In the genomic region with DNA sequence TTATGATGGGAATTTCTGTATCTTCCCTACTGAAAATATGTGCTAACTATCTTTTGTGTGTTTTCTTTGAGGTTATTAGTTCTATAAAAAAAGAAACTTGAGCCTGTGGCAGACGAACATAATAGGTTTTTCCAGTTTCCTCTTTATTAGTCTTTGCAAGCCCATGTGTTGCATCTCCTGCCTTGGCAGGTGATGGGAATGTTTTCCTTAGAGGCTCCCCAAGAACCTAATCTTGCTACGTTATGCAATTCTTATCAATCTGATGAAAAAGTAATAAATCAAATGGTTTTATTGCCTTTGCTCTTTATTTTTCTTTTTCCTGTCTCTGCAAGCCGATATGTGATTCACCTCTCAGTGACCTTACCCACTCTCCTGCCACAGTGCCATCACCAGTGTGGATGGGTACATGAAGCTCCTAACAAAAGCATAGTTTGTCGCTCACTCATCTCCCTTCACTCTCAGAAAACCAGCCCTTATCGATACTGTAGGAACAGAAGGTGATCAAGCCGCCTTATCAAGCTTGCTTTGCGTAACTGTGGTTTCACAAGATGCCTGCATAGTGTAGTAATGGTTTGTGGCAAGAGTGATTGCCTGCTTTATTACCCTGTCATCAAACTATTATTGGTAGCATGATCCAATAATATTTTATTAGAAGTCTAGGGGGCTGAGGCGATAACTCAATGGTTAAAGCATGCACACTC, we compare ENCODE assay signal across 25 mouse cellular contexts. TPM values are rescaled to one million over a fixed set of nuclear protein-coding genes. Genes with fewer than 3 reads are reported as not detected.
DNase-seq lines count a peak whose midpoint lies in the region; ATAC-seq and TF ChIP-seq lines count a peak whose summit lies in the region.
"Had no signal": no experiment of that assay in that cellular context is flagged by ENCODE, and none has a peak within 500 bp of the region (broad histone marks: within the 10 kb centered on the region; RNA-seq: fewer than 3 reads in every experiment).

No protein-coding gene starts in this region.

- H3K4me1 ChIP-seq in intestine, embryonic 16.5 days (ENCODE audit: control insufficient read depth, insufficient read depth, low read length), result peaks cover 8% of the 10 kb centered on the region
- 0 out of 2 replicates have a peak, but pooled peaks cover 5% of the 10 kb centered on the region for H3K4me1 ChIP-seq in stomach, postnatal 0 days (replicated peaks; ENCODE audit: control insufficient read depth, insufficient read depth)
- peaks cover 12% of the 10 kb centered on the region for H3K4me1 ChIP-seq in neural tube, embryonic 15.5 days

- DNase-seq in adrenal gland, adult 2 months, result peak; percentile 18
- DNase-seq in adrenal gland, postnatal 4 days (ENCODE audit: low spot score in 2 of 2), result no peak
- peak; percentile 48 for DNase-seq in NIH3T3 (ENCODE audit: low read depth)
- no peak for DNase-seq in stomach, postnatal 0 days (ENCODE audit: low spot score)
- DNase-seq in layer of hippocampus, adult 11-12 months (ENCODE audit: low spot score), result no peak
- DNase-seq: adrenal gland, postnatal 14 days; B cell, adult 2 months; cerebellum, adult 11-12 months; cerebellum, adult 8-10 months; cerebellum, postnatal 10 days; cerebellum, postnatal 36 days; gastrocnemius, postnatal 10 days; gastrocnemius, postnatal 36 days; heart, adult 2 months had no signal

- no peak for TF ChIP-seq CTCF in stomach, postnatal 0 days (IDR thresholded peaks at IDR 0.05; ENCODE audit: low read depth)

- no peak for TF ChIP-seq EP300 in stomach, postnatal 0 days (optimal IDR thresholded peaks at IDR 0.05)

- H3K27me3 ChIP-seq in intestine, embryonic 16.5 days (replicated peaks; ENCODE audit: control insufficient read depth, insufficient read depth, low read length), result no peaks in the 10 kb centered on the region
- no peaks in the 10 kb centered on the region for H3K27me3 ChIP-seq in stomach, postnatal 0 days (ENCODE audit: control insufficient read depth, insufficient read depth, low read length)
- H3K27me3 ChIP-seq in neural tube, embryonic 15.5 days (replicated peaks), result no peaks in the 10 kb centered on the region
- H3K27me3 ChIP-seq: CH12.LX; forebrain, embryonic 13.5 days; hindbrain, embryonic 12.5 days; hindbrain, embryonic 15.5 days had no signal

- 58% methylated on average over 8 of the region's 8 CpGs for WGBS in intestine, embryonic 16.5 days
- 67% methylated on average over 8 of the region's 8 CpGs for WGBS in stomach, postnatal 0 days
- 77% methylated on average over 8 of the region's 8 CpGs for WGBS in neural tube, embryonic 15.5 days

- H3K36me3 ChIP-seq in intestine, embryonic 16.5 days (ENCODE audit: control insufficient read depth, insufficient read depth, low read length), result no peaks in the 10 kb centered on the region
- no peaks in the 10 kb centered on the region for H3K36me3 ChIP-seq in stomach, postnatal 0 days (ENCODE audit: control insufficient read depth, insufficient read depth, low read length)
- no peaks in the 10 kb centered on the region for H3K36me3 ChIP-seq in neural tube, embryonic 15.5 days
- H3K36me3 ChIP-seq: forebrain, embryonic 10.5 days; G1E; heart, embryonic 10.5 days; hindbrain, embryonic 12.5 days; hindbrain, embryonic 15.5 days had no signal

- H3K9me3 ChIP-seq in intestine, embryonic 16.5 days (ENCODE audit: control insufficient read depth, low read length), result no peaks in the 10 kb centered on the region
- H3K9me3 ChIP-seq in stomach, postnatal 0 days (ENCODE audit: control insufficient read depth, low read length), result no peaks in the 10 kb centered on the region
- H3K9me3 ChIP-seq in neural tube, embryonic 15.5 days (replicated peaks), result no peaks in the 10 kb centered on the region
- H3K9me3 ChIP-seq: forebrain, embryonic 10.5 days; forebrain, embryonic 13.5 days; G1E; heart, embryonic 10.5 days; hindbrain, embryonic 12.5 days; hindbrain, embryonic 15.5 days had no signal

- H3K27ac ChIP-seq in intestine, embryonic 16.5 days (ENCODE audit: low read length), result peak overlapping the region; percentile 68
- H3K27ac ChIP-seq in stomach, postnatal 0 days (replicated peaks), result 0 out of 2 replicates have a peak overlapping the region, but pooled peaks have one; percentile 56
- H3K27ac ChIP-seq in neural tube, embryonic 15.5 days (replicated peaks), result no peak overlapping the region
- H3K27ac ChIP-seq: forebrain, embryonic 10.5 days; forebrain, embryonic 13.5 days; heart, adult 2 months; heart, embryonic 10.5 days; hindbrain, embryonic 12.5 days; hindbrain, embryonic 15.5 days had no signal

- ATAC-seq in intestine, embryonic 16.5 days, result peak; percentile 82
- peak; percentile 52 for ATAC-seq in stomach, postnatal 0 days (ENCODE audit: low FRiP score, low TSS enrichment)
- no peak for ATAC-seq in neural tube, embryonic 15.5 days (ENCODE audit: low FRiP score)
- ATAC-seq: forebrain, embryonic 13.5 days; forebrain, embryonic 16.5 days had no signal

- no peak overlapping the region for H3K9ac ChIP-seq in intestine, embryonic 16.5 days (ENCODE audit: low read depth, low read length)
- H3K9ac ChIP-seq in stomach, postnatal 0 days (ENCODE audit: low read length), result no peak overlapping the region
- H3K9ac ChIP-seq in neural tube, embryonic 15.5 days (replicated peaks), result no peak overlapping the region
- H3K9ac ChIP-seq: forebrain, embryonic 13.5 days; hindbrain, embryonic 12.5 days; hindbrain, embryonic 15.5 days had no signal

- no peak overlapping the region for H3K4me2 ChIP-seq in intestine, embryonic 16.5 days (ENCODE audit: low read depth, low read length)
- no peak overlapping the region for H3K4me2 ChIP-seq in stomach, postnatal 0 days (replicated peaks; ENCODE audit: low read depth)
- H3K4me2 ChIP-seq in neural tube, embryonic 15.5 days, result no peak overlapping the region
- H3K4me2 ChIP-seq: forebrain, embryonic 13.5 days; hindbrain, embryonic 12.5 days; hindbrain, embryonic 15.5 days had no signal

- H3K4me3 ChIP-seq in intestine, embryonic 16.5 days (ENCODE audit: low read length), result no peak overlapping the region
- H3K4me3 ChIP-seq in stomach, postnatal 0 days (ENCODE audit: low read depth, low read length), result no peak overlapping the region
- no peak overlapping the region for H3K4me3 ChIP-seq in neural tube, embryonic 15.5 days (replicated peaks)
- H3K4me3 ChIP-seq: forebrain, embryonic 10.5 days; forebrain, embryonic 13.5 days; heart, adult 2 months; heart, embryonic 10.5 days; hindbrain, embryonic 12.5 days; hindbrain, embryonic 15.5 days had no signal

RNA-seq across cellular contexts. Expression of a gene that starts 5.1 kb away (rescaled TPM):
- total RNA-seq in adrenal gland, adult 2 months (2021), result 10 to 100 TPM; 21.1 to 28.5 TPM
- 8.1 and 13.3 TPM in 2 replicates for polyA plus RNA-seq in adrenal gland, adult 2 months (2012; rRNA removed)
- 10 to 100 TPM; 28.3 to 28.9 TPM for total RNA-seq in adrenal gland, postnatal 4 days (2021)
- polyA plus RNA-seq in intestine, embryonic 16.5 days (2015; fragmentation: Nextera tagmentation; extraction: Ambion mirVana), result 67.7 and 77.3 TPM in 2 replicates
- polyA plus RNA-seq in stomach, postnatal 0 days (2015; fragmentation: Nextera tagmentation; extraction: Ambion mirVana), result 33.8 and 34.1 TPM in 2 replicates
- 5.8 and 18.3 TPM in 2 replicates for polyA plus RNA-seq in neural tube, embryonic 15.5 days (2015; fragmentation: Nextera tagmentation; extraction: Ambion mirVana)

RNA-seq across cellular contexts. Expression of a gene that starts 42.0 kb away (rescaled TPM):
- under 1 TPM; 0.12 to 0.17 TPM for total RNA-seq in adrenal gland, adult 2 months (2021)
- polyA plus RNA-seq in adrenal gland, adult 2 months (2012; rRNA removed), result 0.08 and 0.26 TPM in 2 replicates
- total RNA-seq in adrenal gland, postnatal 4 days (2021), result 1 to 10 TPM; 1.0 to 1.8 TPM
- 1.0 and 1.5 TPM in 2 replicates for polyA plus RNA-seq in intestine, embryonic 16.5 days (2015; fragmentation: Nextera tagmentation; extraction: Ambion mirVana)
- polyA plus RNA-seq in stomach, postnatal 0 days (2015; fragmentation: Nextera tagmentation; extraction: Ambion mirVana), result 1.1 and 1.2 TPM in 2 replicates
- polyA plus RNA-seq in neural tube, embryonic 15.5 days (2015; fragmentation: Nextera tagmentation; extraction: Ambion mirVana), result 0.27 and 2.2 TPM in 2 replicates
- total RNA-seq: granulocyte monocyte progenitor cell, adult 5-6 weeks had no signal
- polyA plus RNA-seq: G1E had no signal

Comparison
In these comparisons a context has a peak if more than half of its experiments do, and no peak if none do; other contexts are left out.
1. DNase-seq: peak in adrenal gland, adult 2 months (single experiment) and NIH3T3 (single experiment); none in adrenal gland, postnatal 4 days (0 of 2), stomach, postnatal 0 days (single experiment) and layer of hippocampus, adult 11-12 months (single experiment).